Mouse (Mus musculus): ENCODE measurements at regions not wholly inside any gene's neighbourhood (a gene's known extent, or its start where the extent isn't known, plus 50 kb on each side); places are given as distances from the start of the nearest gene placed in this dataset.
"Not testable (repeated sequence)": the region's sequence is repeated elsewhere in the genome, so short reads cannot be mapped to it uniquely, and the experiment has no call there.

- peak; percentile 3 for DNase-seq
Observed at GRCm38 (mm10) chr4:44424831-44425704, 124.4 kb downstream of the Melk start.

DNA sequence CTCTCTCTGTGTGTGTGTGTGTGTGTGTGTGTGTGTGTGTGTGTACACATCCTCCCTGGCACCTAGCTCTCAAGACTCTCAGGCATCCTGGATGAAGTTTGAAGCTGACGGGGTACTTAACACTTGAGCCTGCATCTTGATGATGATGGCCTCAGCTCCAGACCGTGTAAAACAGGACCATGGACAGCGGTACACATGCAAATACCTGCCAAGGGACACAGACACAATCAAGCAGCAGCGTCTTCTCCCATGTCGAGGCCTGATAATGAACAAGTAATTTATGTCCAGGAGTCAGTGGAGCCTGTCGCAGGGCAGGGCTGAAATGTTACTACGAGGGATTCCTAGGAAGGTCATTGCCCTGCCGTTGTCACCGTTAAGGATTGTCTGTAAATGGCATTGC is 133.9 kb downstream of the Melk start:
- no peak for DNase-seq

- no peak for DNase-seq
Observed at GRCm38 (mm10) chr4:44445511-44445910, 144.8 kb downstream of the Melk start.

- DNase-seq, result no peak
Observed at GRCm38 (mm10) chr4:44450881-44451532, 150.3 kb downstream of the Melk start.

DNA sequence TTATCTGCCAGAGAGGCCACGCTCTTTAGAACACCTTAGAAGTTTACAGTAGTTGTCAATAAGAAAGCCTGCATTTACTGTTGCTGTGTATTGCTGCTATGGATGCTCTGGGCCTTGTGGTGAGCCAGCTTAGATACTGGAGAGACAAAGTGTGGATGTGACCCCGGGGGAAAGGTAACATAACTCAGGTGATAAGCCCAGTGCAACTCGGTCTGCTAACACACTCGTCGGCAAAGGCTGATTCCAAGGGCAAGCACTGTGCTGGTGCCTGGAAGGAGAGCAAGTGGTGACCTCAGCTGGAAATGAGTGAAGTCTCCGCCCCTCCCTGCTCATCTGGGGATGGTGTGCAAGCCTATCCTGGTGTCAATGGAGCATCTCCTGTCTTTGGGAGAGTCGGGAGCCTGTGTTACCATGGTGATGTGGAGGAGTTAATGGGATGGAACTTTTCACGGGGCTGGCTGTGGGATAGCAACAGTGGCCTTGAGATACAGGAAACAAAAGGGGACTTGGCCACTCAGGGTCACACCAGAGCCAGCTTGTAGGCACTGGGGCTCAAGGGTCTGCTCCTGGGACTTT is 151.5 kb downstream of the Melk start:
- DNase-seq, result no peak

DNA sequence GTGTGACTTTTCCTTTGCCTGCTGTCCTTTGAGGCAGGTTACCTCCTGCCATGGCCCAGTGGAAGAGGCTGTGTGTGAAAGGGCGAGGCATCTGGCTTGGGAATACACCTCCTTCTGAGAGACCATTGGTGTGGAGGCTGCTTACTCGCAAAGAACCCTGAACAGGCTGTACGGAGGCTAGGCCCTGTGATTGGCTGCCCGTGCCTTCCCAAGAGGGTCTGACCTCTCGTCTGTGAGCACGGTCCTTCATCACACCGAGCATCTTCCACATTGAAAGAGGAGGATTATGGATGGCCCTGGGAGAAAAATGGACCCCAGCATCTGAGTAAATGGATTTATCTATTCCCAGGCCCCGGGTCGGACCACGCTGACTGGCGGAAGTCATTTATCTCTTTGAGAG is 152.9 kb downstream of the Melk start:
- no peak for DNase-seq

GRCm38 (mm10) chr4:44455851-44456250 is 155.2 kb downstream of the Melk start:
- no peak for DNase-seq

DNA sequence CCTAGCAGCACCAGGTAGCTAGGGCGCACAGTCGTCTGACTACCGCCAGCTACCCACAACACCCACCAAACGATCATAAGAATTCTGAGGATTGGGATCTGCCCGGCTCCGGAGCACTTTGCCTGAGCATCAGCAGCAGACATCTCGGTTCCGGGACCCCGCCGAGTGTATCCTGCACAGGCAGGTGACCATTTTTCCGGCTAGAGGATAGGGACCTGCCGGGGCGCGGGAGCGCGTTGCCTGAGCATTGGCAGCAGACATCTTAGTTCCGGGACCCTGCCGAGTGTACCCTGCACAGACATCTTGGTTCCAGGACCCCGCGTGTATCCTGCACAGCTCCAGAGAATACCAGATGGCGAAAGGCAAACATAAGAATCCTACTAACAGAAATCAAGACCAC is 172.8 kb downstream of the Melk start:
- not testable (repeated sequence) for DNase-seq

Measured in cerebellum, adult 9-11 months (tissue).